Mouse (Mus musculus): ENCODE data around the gene Vmn1r132.
"Not testable (repeated sequence)": the region's sequence is repeated elsewhere in the genome, so short reads cannot be mapped to it uniquely, and the experiment has no call there.

Vmn1r132 gene

DNA sequence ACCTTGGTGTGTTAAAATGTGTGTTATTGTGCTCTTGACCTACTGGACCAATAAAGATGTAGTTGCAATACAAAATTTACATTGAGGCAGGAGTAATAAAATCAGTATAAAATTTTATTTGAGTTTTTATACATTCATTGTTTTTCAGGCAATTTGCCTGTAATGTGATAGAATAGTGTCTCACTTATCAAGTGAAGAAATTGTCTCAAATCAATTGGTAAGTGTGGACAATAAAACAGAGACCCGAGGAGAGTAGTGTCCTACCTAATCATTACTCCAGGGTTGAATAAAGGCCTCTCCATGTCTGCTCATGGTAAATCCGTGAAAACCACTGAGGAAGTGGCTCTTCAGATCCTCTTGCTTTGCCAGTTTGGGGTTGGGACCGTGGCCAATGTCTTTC, at the start of gene Vmn1r132:
Gene Vmn1r132, plus strand, starts transcription at position 301 of the 400 bp plus-strand sequence.
- DNase-seq (ENCODE audit: low spot score in 2 of 2), result not testable (repeated sequence)
